Mouse (Mus musculus): ENCODE results near the gene Pacsin2. TPM values are rescaled to one million over a fixed set of nuclear protein-coding genes. Genes with fewer than 3 reads are reported as not detected.

Gene Pacsin2
- polyA plus RNA-seq, 1 experiment from 2014 or later, result 70.8 TPM

Other genes starting within 250 kb of the Pacsin2 start
- 3.3 and 4.2 TPM in 2 replicates for gene A4galt, start 212.8 kb downstream of the Pacsin2 start, polyA plus RNA-seq (2015; fragmentation: Nextera tagmentation; extraction: Ambion mirVana)
- gene Arfgap3, start 114.4 kb downstream of the Pacsin2 start, polyA plus RNA-seq (2015; fragmentation: Nextera tagmentation; extraction: Ambion mirVana), result 60.5 and 62.9 TPM in 2 replicates
- gene Ttll1, start 46.3 kb upstream of the Pacsin2 start, polyA plus RNA-seq (2015; fragmentation: Nextera tagmentation; extraction: Ambion mirVana), result 17.1 and 18.4 TPM in 2 replicates
- 4.3 and 5.6 TPM in 2 replicates for gene Bik, start 62.3 kb upstream of the Pacsin2 start, polyA plus RNA-seq (2015; fragmentation: Nextera tagmentation; extraction: Ambion mirVana)
- gene Tspo, start 99.0 kb upstream of the Pacsin2 start, polyA plus RNA-seq (2015; fragmentation: Nextera tagmentation; extraction: Ambion mirVana), result 98.0 and 120 TPM in 2 replicates
- 31.4 TPM in 2 replicates for gene Mcat, start 99.2 kb upstream of the Pacsin2 start, polyA plus RNA-seq (2015; fragmentation: Nextera tagmentation; extraction: Ambion mirVana)
- 31.0 and 31.5 TPM in 2 replicates for gene Ttll12, start 130.6 kb upstream of the Pacsin2 start, polyA plus RNA-seq (2015; fragmentation: Nextera tagmentation; extraction: Ambion mirVana)